Mouse (Mus musculus): Measurements from ENCODE around the gene Pipox. TPM values are rescaled to one million over a fixed set of nuclear protein-coding genes. Genes with fewer than 3 reads are reported as not detected.

Gene Pipox
- total RNA-seq, 1 experiment: 27.3 TPM

DNA sequence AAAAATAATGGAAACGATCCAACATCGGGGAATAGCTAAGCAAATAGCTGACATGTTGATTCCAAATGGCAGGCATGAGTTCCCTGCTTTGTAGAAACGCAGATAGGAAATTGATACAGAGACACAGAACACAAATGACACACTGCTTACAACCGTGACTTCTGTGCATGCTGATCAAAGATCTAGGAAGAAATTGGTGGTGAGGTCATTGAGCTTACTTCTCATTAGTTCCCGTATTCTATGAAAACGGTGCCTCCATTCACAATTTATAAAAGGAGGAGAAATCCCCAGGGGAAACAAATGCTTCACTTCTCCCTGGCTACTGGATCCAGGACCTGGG lies 2.6 kb upstream of the Pipox start:
- H3K9me3 ChIP-seq (ENCODE audit: control insufficient read depth, insufficient read depth, low read depth, low read length): no peaks in the 10 kb centered on the region
- TF ChIP-seq HCFC1 (IDR thresholded peaks at IDR 0.05; ENCODE audit: borderline replicate concordance, insufficient read depth, low read length): no peak
- in situ Hi-C loops (cut with MboI; ENCODE audit: low sequenced_read_pairs in 2 of 2, unreplicated experiment in 2 of 2): no loop called here
- H3K9ac ChIP-seq (ENCODE audit: insufficient read depth, low read depth, low read length, poor library complexity, severe bottlenecking): peak overlapping the region; percentile 69; the same call in 1 of the 2 replicates
- no peak for DNase-seq (ENCODE audit: low read depth, low spot score)
- H3K4me1 ChIP-seq (ENCODE audit: control insufficient read depth in 2 of 2, insufficient read depth in 2 of 2, low read length in 2 of 2, poor library complexity in 1 of 2): peaks cover 25 to 34% of the 10 kb centered on the region in 2 experiments
- H3K27ac ChIP-seq (ENCODE audit: insufficient read depth, low read depth, low read length, poor library complexity, severe bottlenecking): no peak overlapping the region
- peak overlapping the region in 1 of 2 experiments; percentile 43; a peak in 1 of 4 replicates for H3K4me3 ChIP-seq (ENCODE audit: insufficient read depth in 1 of 2, low read depth in 1 of 2, low read length in 2 of 2, poor library complexity in 1 of 2, severe bottlenecking in 1 of 2)
- H3K36me3 ChIP-seq (ENCODE audit: control insufficient read depth, insufficient read depth, low read length, poor library complexity, severe bottlenecking): no peaks in the 10 kb centered on the region; the same call in 1 of the 2 replicates

GRCm38 (mm10) chr11:77896011-77896410 lies 2.1 kb upstream of the Pipox start:
- no peak for TF ChIP-seq ZNF384 (IDR thresholded peaks at IDR 0.05; ENCODE audit: low read depth, low read length)
- TF ChIP-seq ZC3H11A (IDR thresholded peaks at IDR 0.05; ENCODE audit: borderline replicate concordance, low read depth, low read length): no peak
- TF ChIP-seq MAFK (IDR thresholded peaks at IDR 0.05; ENCODE audit: insufficient read depth, low read depth, low read length): no peak
- TF ChIP-seq CHD2 (IDR thresholded peaks at IDR 0.05; ENCODE audit: low read depth, low read length): no peak
- no peak for TF ChIP-seq HCFC1 (IDR thresholded peaks at IDR 0.05; ENCODE audit: borderline replicate concordance, insufficient read depth, low read length)
- Histone ChIP-seq H3K36me3 (ENCODE audit: control insufficient read depth, insufficient read depth, low read length, poor library complexity, severe bottlenecking) (no peaks in the 10 kb centered on the region; the same call in 1 of the 2 replicates), H3K4me1 (ENCODE audit: control insufficient read depth in 2 of 2, insufficient read depth in 2 of 2, low read length in 2 of 2, poor library complexity in 1 of 2) (peaks cover 25 to 33% of the 10 kb centered on the region in 2 experiments), H3K9me3 (ENCODE audit: control insufficient read depth, insufficient read depth, low read depth, low read length) (no peaks in the 10 kb centered on the region), H3K4me3 (ENCODE audit: insufficient read depth in 1 of 2, low read depth in 1 of 2, low read length in 2 of 2, poor library complexity in 1 of 2, severe bottlenecking in 1 of 2) (no peak overlapping the region), H3K27ac (ENCODE audit: insufficient read depth, low read depth, low read length, poor library complexity, severe bottlenecking) (no peak overlapping the region), H3K9ac (ENCODE audit: insufficient read depth, low read depth, low read length, poor library complexity, severe bottlenecking) (no peak overlapping the region)
- DNase-seq (ENCODE audit: low read depth, low spot score): no peak
- in situ Hi-C loops (cut with MboI; ENCODE audit: low sequenced_read_pairs in 2 of 2, unreplicated experiment in 2 of 2): no loop called here

DNA sequence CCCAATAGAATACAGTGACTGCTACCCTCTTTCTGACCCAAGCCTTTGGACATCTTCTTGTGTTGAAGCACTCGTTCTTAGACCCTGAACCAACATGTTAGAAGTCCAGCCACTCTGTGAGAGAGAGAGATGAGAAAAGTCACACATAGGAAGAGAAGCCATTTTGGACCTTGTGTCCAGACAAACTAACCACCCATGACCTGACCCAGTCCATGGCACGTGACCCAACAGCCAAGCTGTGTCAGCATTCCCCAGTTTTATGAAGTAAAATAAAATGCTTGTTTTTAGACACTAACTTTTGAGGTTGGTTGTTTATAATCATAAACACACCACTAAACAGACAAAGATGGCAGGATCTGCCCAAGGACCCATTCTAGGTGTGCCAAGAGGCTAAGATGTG lies 1.1 kb upstream of the Pipox start:
- TF ChIP-seq ZC3H11A (IDR thresholded peaks at IDR 0.05; ENCODE audit: borderline replicate concordance, low read depth, low read length) (no peak), ZNF384 (IDR thresholded peaks at IDR 0.05; ENCODE audit: low read depth, low read length) (no peak), MAFK (IDR thresholded peaks at IDR 0.05; ENCODE audit: insufficient read depth, low read depth, low read length) (no peak), HCFC1 (IDR thresholded peaks at IDR 0.05; ENCODE audit: borderline replicate concordance, insufficient read depth, low read length) (no peak), CHD2 (IDR thresholded peaks at IDR 0.05; ENCODE audit: low read depth, low read length) (no peak)
- no peaks in the 10 kb centered on the region for H3K9me3 ChIP-seq (ENCODE audit: control insufficient read depth, insufficient read depth, low read depth, low read length)
- DNase-seq (ENCODE audit: low read depth, low spot score): no peak
- in situ Hi-C loops (cut with MboI; ENCODE audit: low sequenced_read_pairs in 2 of 2, unreplicated experiment in 2 of 2): no loop called here
- peaks cover 31 to 34% of the 10 kb centered on the region in 2 experiments for H3K4me1 ChIP-seq (ENCODE audit: control insufficient read depth in 2 of 2, insufficient read depth in 2 of 2, low read length in 2 of 2, poor library complexity in 1 of 2)
- peaks cover 3% of the 10 kb centered on the region; the same call in 1 of the 2 replicates for H3K36me3 ChIP-seq (ENCODE audit: control insufficient read depth, insufficient read depth, low read length, poor library complexity, severe bottlenecking)
- H3K9ac ChIP-seq (ENCODE audit: insufficient read depth, low read depth, low read length, poor library complexity, severe bottlenecking): no peak overlapping the region
- no peak overlapping the region; the same call in 1 of the 2 replicates for H3K27ac ChIP-seq (ENCODE audit: insufficient read depth, low read depth, low read length, poor library complexity, severe bottlenecking)
- H3K4me3 ChIP-seq (ENCODE audit: insufficient read depth in 1 of 2, low read depth in 1 of 2, low read length in 2 of 2, poor library complexity in 1 of 2, severe bottlenecking in 1 of 2): no peak overlapping the region

- Histone ChIP-seq H3K27ac (ENCODE audit: insufficient read depth, low read depth, low read length, poor library complexity, severe bottlenecking) (peak overlapping the region; percentile 93), H3K36me3 (ENCODE audit: control insufficient read depth, insufficient read depth, low read length, poor library complexity, severe bottlenecking) (peaks cover 3% of the 10 kb centered on the region), H3K9ac (ENCODE audit: insufficient read depth, low read depth, low read length, poor library complexity, severe bottlenecking) (peak overlapping the region; percentile 82), H3K9me3 (ENCODE audit: control insufficient read depth, insufficient read depth, low read depth, low read length) (no peaks in the 10 kb centered on the region), H3K4me1 (ENCODE audit: control insufficient read depth in 2 of 2, insufficient read depth in 2 of 2, low read length in 2 of 2, poor library complexity in 1 of 2) (peaks cover 31% of the 10 kb centered on the region in 2 experiments), H3K4me3 (ENCODE audit: insufficient read depth in 1 of 2, low read depth in 1 of 2, low read length in 2 of 2, poor library complexity in 1 of 2, severe bottlenecking in 1 of 2) (peak overlapping the region; percentile 67 to 68)
- no peak for TF ChIP-seq MAFK (IDR thresholded peaks at IDR 0.05; ENCODE audit: insufficient read depth, low read depth, low read length)
- TF ChIP-seq HCFC1 (IDR thresholded peaks at IDR 0.05; ENCODE audit: borderline replicate concordance, insufficient read depth, low read length): no peak
- no peak for TF ChIP-seq CHD2 (IDR thresholded peaks at IDR 0.05; ENCODE audit: low read depth, low read length)
- no peak for TF ChIP-seq ZNF384 (IDR thresholded peaks at IDR 0.05; ENCODE audit: low read depth, low read length)
- in situ Hi-C loops (cut with MboI; ENCODE audit: low sequenced_read_pairs in 2 of 2, unreplicated experiment in 2 of 2): no loop called here
- DNase-seq (ENCODE audit: low read depth, low spot score): no peak
Measured at GRCm38 (mm10) chr11:77893283-77893682, 613 bp downstream of the Pipox start.

GRCm38 (mm10) chr11:77892883-77893282 lies 1.0 kb downstream of the Pipox start:
- Histone ChIP-seq H3K9ac (ENCODE audit: insufficient read depth, low read depth, low read length, poor library complexity, severe bottlenecking) (peak overlapping the region; percentile 82), H3K9me3 (ENCODE audit: control insufficient read depth, insufficient read depth, low read depth, low read length) (no peaks in the 10 kb centered on the region), H3K4me1 (ENCODE audit: control insufficient read depth in 2 of 2, insufficient read depth in 2 of 2, low read length in 2 of 2, poor library complexity in 1 of 2) (peaks cover 31 to 33% of the 10 kb centered on the region in 2 experiments), H3K27ac (ENCODE audit: insufficient read depth, low read depth, low read length, poor library complexity, severe bottlenecking) (peak overlapping the region; percentile 93; the same call in 1 of the 2 replicates), H3K36me3 (ENCODE audit: control insufficient read depth, insufficient read depth, low read length, poor library complexity, severe bottlenecking) (peaks cover 5% of the 10 kb centered on the region), H3K4me3 (ENCODE audit: insufficient read depth in 1 of 2, low read depth in 1 of 2, low read length in 2 of 2, poor library complexity in 1 of 2, severe bottlenecking in 1 of 2) (peak overlapping the region; percentile 67 to 68)
- no peak for DNase-seq (ENCODE audit: low read depth, low spot score)
- TF ChIP-seq MAFK (IDR thresholded peaks at IDR 0.05; ENCODE audit: insufficient read depth, low read depth, low read length) (no peak), ZNF384 (IDR thresholded peaks at IDR 0.05; ENCODE audit: low read depth, low read length) (no peak), CHD2 (IDR thresholded peaks at IDR 0.05; ENCODE audit: low read depth, low read length) (no peak), ZC3H11A (IDR thresholded peaks at IDR 0.05; ENCODE audit: borderline replicate concordance, low read depth, low read length) (no peak), HCFC1 (IDR thresholded peaks at IDR 0.05; ENCODE audit: borderline replicate concordance, insufficient read depth, low read length) (no peak)
- in situ Hi-C loops (cut with MboI; ENCODE audit: low sequenced_read_pairs in 2 of 2, unreplicated experiment in 2 of 2): no loop called here
